ENCODE assay signal across 8 mouse cellular contexts in the genomic region with DNA sequence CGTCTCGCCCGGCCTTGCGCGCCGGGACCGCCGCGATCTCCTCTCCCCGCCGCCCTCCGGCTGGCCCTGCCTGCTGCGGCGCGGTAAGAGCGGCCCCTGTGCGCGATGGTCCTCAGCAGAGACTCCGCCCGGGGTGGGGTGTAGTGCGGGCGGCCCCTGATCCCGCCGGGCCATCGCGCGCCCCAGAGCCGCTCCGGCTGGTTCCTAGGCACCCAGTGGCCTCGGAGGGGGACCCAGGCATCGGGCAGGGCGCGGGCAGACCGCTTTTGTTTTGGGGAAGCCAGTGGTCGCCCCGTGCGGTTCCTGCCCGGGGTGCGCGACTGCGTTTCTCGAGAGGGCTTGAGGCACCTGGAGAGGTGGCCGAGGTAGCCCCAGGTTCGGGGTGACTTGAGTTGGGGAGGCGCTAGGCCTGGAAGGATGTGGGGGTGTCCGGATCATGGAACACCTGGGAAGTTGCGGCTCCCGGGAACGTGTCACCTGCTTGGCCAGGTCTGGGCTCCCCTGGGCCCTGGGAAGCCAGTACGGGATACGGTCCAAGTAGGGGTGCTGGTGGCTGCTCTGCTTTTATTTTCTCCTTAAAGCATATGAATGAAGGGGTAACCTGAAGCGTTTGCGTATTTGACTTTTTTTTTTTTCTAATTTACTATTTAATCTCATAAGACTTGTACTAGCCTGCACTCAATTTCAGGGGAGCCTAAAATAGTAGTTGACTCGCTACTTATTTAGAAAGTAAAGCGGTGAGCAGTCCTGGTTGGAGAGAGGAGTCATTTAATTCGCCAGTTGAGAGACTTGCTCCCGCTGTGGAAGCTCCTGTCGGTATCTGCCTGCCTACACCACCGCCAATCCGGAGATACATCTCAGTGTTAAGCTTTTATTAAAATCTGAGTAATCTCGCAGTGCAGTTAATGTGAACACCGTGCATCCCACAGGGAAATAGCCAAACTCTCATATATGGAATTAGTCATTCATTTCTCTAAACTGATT. TPM values are rescaled to one million over a fixed set of nuclear protein-coding genes. Genes with fewer than 3 reads are reported as not detected.
DNase-seq lines count a peak whose midpoint lies in the region; ATAC-seq and TF ChIP-seq lines count a peak whose summit lies in the region.

No protein-coding gene starts in this region.

- no peaks in the 10 kb centered on the region for H3K27me3 ChIP-seq in spleen, adult 2 months (ENCODE audit: control insufficient read depth, insufficient read depth, low read length)
- no peaks in the 10 kb centered on the region for H3K27me3 ChIP-seq in intestine, embryonic 15.5 days (replicated peaks)

- peak overlapping the region; percentile 88 for H3K27ac ChIP-seq in spleen, adult 2 months (ENCODE audit: insufficient read depth, low read length)
- peak overlapping the region; percentile 44 for H3K27ac ChIP-seq in embryonic fibroblast, embryonic 13.5 days (ENCODE audit: insufficient read depth, low read length)
- peak overlapping the region; percentile 98 for H3K27ac ChIP-seq in intestine, embryonic 15.5 days

- peak; percentile 74 for ATAC-seq in intestine, embryonic 15.5 days
- peak; percentile 32 for ATAC-seq in megakaryocyte, adult 5-6 weeks (ENCODE audit: poor library complexity, severe bottlenecking)

- no peaks in the 10 kb centered on the region for H3K9me3 ChIP-seq in intestine, embryonic 15.5 days

- H3K36me3 ChIP-seq in spleen, adult 2 months (ENCODE audit: control insufficient read depth, insufficient read depth, low read length): peaks cover 2% of the 10 kb centered on the region; the same call in 1 of the 2 replicates
- H3K36me3 ChIP-seq in intestine, embryonic 15.5 days: peaks cover 10% of the 10 kb centered on the region; the same call in 1 of the 2 replicates

- H3K4me1 ChIP-seq in spleen, adult 2 months (ENCODE audit: control insufficient read depth, insufficient read depth, insufficient read length): no peaks in the 10 kb centered on the region; the same call in 1 of the 2 replicates
- H3K4me1 ChIP-seq in embryonic fibroblast, embryonic 13.5 days (ENCODE audit: control insufficient read depth, insufficient read depth, low read length): no peaks in the 10 kb centered on the region; the same call in 1 of the 2 replicates
- H3K4me1 ChIP-seq in intestine, embryonic 15.5 days (replicated peaks): peaks cover 19% of the 10 kb centered on the region

- H3K9ac ChIP-seq in intestine, embryonic 15.5 days: peak overlapping the region; percentile 98

- no peak for TF ChIP-seq CTCF in spleen, adult 2 months (IDR thresholded peaks at IDR 0.05; ENCODE audit: extremely low read depth, insufficient read depth, insufficient read length, insufficient replicate concordance)
- TF ChIP-seq CTCF in embryonic fibroblast, embryonic 13.5 days (IDR thresholded peaks at IDR 0.05; ENCODE audit: borderline replicate concordance, insufficient read depth, low read length): no peak

- H3K4me2 ChIP-seq in intestine, embryonic 15.5 days (replicated peaks): peak overlapping the region; percentile 81

- peak; percentile 18 to 75 for DNase-seq in adrenal gland, adult (ENCODE audit: inconsistent age in 2 of 2, low spot score in 1 of 2)
- DNase-seq in adrenal gland, postnatal 10 days: no peak
- DNase-seq in spleen, adult 2 months (ENCODE audit: low read depth in 1 of 2, low spot score in 2 of 2): no peak
- no peak for DNase-seq in spleen, adult 12 weeks (ENCODE audit: low spot score)
- DNase-seq in testis, postnatal 10 days (ENCODE audit: low spot score): peak; percentile 50

- H3K4me3 ChIP-seq in spleen, adult 2 months (ENCODE audit: extremely low read depth, insufficient read depth, insufficient read length): peak overlapping the region; percentile 84
- peak overlapping the region; percentile 50 for H3K4me3 ChIP-seq in embryonic fibroblast, embryonic 13.5 days (ENCODE audit: insufficient read depth, low read length)
- H3K4me3 ChIP-seq in intestine, embryonic 15.5 days (replicated peaks): peak overlapping the region; percentile 86

- no peak for TF ChIP-seq POLR2A in spleen, adult 2 months (IDR thresholded peaks at IDR 0.05; ENCODE audit: low read depth, low read length)
- 0 out of 2 replicates have a peak, but pooled peaks have one; percentile 19 for TF ChIP-seq POLR2A in embryonic fibroblast, embryonic 13.5 days (IDR thresholded peaks at IDR 0.05; ENCODE audit: low read depth, low read length)

- 2% methylated on average over 58 of the region's 62 CpGs for WGBS in spleen, adult 2 months
- under 1% methylated on average over 62 of the region's 62 CpGs for WGBS in intestine, embryonic 15.5 days

RNA-seq across cellular contexts. Expression of a gene that starts 1.0 kb away (rescaled TPM):
- total RNA-seq in adrenal gland, postnatal 10 days (2021): 10 to 100 TPM; 69.6 to 93.3 TPM
- polyA plus RNA-seq in spleen, adult 2 months (2012; rRNA removed): 31.8 and 40.7 TPM in 2 replicates
- polyA plus RNA-seq in embryonic fibroblast, embryonic 13.5 days (2011; ENCODE audit: insufficient read length, low read depth, missing spikeins): 39.9 and 65.7 TPM in 2 replicates
- polyA plus RNA-seq in intestine, embryonic 15.5 days (2015; fragmentation: Nextera tagmentation; extraction: Ambion mirVana): 59.5 and 64.7 TPM in 2 replicates
- 7.6 and 8.7 TPM in 2 replicates for total RNA-seq in megakaryocyte, adult 5-6 weeks (2015)
- 5.9 TPM in 2 replicates for total RNA-seq in megakaryocyte, adult 5-6 weeks (2017)

Comparison
In these comparisons a context has a peak if more than half of its experiments do, and no peak if none do; other contexts are left out.
1. DNase-seq: peak in adrenal gland, adult (2 of 2) and testis, postnatal 10 days (single experiment); none in adrenal gland, postnatal 10 days (single experiment), spleen, adult 2 months (0 of 2) and spleen, adult 12 weeks (single experiment).
2. H3K27ac ChIP-seq: peak in every context shown above with its lines; median percentile 98 in intestine, embryonic 15.5 days; 88 in spleen, adult 2 months; 44 in embryonic fibroblast, embryonic 13.5 days.
3. Peak in every context shown above with its lines, with median percentiles within 50 percentile points of each other: H3K4me3 ChIP-seq.